Mouse (Mus musculus): ENCODE data around the gene Klhl3.

DNA sequence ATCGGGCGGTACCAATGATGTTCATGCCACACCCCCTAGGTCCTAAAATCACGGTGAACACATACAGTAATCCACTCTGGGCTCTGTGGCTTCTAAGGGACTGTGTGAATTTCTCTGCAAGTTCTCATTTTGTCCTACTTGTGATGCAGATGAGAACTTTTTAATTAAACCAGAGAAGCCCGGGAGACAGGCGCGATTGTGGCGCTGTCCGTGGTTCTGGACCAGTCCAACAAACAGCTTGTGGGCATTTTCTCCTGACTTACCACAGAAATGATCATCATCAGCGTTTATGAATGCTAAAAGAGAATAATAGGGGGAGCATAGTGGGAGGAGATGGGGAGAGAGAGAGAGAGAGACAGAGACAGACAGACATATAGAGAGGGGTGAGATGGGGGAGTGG lies 134.5 kb downstream of the Klhl3 start:
- TF ChIP-seq EP300 (IDR thresholded peaks at IDR 0.05; ENCODE audit: insufficient read depth, low read depth, low read length) = no peak
- no peak for TF ChIP-seq CTCF (IDR thresholded peaks at IDR 0.05; ENCODE audit: low read depth, low read length)

Measured in ES-Bruce4 (cell line).